Mouse (Mus musculus) embryonic fibroblast, embryonic 13.5 days (primary cell): ENCODE data around the gene Preb. TPM values are rescaled to one million over a fixed set of nuclear protein-coding genes. Genes with fewer than 3 reads are reported as not detected.
A peak's percentile ranks its signal among the peaks of the same experiment; 100 is the strongest.

Experiments used
- H3K27ac ChIP-seq: 2 replicates; pipeline ENCODE4 v1.5.1; 2012; ENCODE audit warnings: low read length, control low read depth, inconsistent platforms; ENCODE audit not compliant: insufficient read depth
- H3K4me1 ChIP-seq: 2 replicates; pipeline ENCODE4 v1.6.1; 2011; ENCODE audit warnings: low read length; ENCODE audit not compliant: control insufficient read depth, insufficient read depth
- H3K4me3 ChIP-seq: 2 replicates; pipeline ENCODE4 v1.5.1; 2011; ENCODE audit warnings: mild to moderate bottlenecking, control low read depth, low read length; ENCODE audit not compliant: insufficient read depth
- CTCF ChIP-seq: IDR thresholded peaks from 2 replicates; pipeline ENCODE4 v1.5.1; 2011; ENCODE audit warnings: mild to moderate bottlenecking, control low read depth, low read length, moderate library complexity, borderline replicate concordance; ENCODE audit not compliant: insufficient read depth
- POLR2A ChIP-seq: IDR thresholded peaks from 2 replicates; pipeline ENCODE4 v1.6.1; 2011; ENCODE audit warnings: low read depth, mild to moderate bottlenecking, control low read depth, low read length, moderate library complexity
- polyA plus RNA-seq: library from polyadenylated mRNA; stranded (reverse); fragments of >200 nt; gene quantifications from 2 replicates; pipeline ENCODE4 v1.2.4, GENCODE M21; 2011; ENCODE audit warnings: low read depth; ENCODE audit not compliant: missing spikeins, insufficient read length

Gene Preb
- polyA plus RNA-seq, 1 experiment: 91.6 TPM

DNA sequence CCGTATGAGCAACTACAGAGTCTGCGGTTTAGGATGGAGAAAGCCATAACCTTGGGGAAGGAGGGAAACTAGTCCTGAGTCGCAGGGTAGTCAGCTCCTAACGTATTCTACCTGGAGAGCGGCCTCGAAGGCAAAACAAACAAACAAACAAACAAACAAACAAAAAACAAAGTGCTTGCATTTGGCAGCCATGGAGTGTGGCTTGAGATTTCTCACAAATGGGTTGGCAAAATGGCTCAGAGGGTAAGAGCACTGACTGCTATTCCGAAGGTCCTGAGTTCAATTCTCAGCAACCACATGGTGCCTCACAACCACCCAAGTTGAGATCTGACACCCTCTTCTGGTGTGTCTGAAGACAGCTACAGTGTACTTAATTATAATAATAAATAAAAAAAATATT lies 50.3 kb downstream of the Preb start:
- H3K27ac ChIP-seq: peak overlapping the region; percentile 97
- H3K4me1 ChIP-seq: peaks cover 16% of the 10 kb centered on the region
- TF ChIP-seq CTCF (no peak), POLR2A (no peak)

DNA sequence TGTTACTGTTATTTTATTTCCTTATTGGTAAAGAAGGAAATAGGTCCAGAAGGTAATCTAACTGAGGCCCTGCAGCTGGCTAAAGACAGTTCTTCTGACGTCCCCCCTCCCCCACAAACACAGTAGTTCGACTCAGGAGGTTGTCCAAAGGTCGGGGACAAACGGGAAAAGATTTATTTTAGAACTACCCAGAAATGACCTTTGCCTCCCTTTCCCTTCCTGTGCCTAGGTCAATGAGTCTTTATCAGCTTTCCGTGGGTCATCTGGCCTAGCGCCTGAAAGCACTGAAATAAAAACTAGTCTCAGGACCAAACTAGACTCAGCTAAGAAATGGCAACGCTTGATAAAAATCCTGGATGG lies 50.9 kb downstream of the Preb start:
- TF ChIP-seq CTCF (no peak), POLR2A (no peak)
- Histone ChIP-seq H3K27ac (peak overlapping the region; percentile 97), H3K4me1 (peaks cover 18% of the 10 kb centered on the region), H3K4me3 (no peak overlapping the region)

More for the DNA sequence above, 50.3 kb downstream of the Preb start:
- H3K4me3 ChIP-seq: no peak overlapping the region

GRCm38 (mm10) chr5:30908426-30909299 lies 51.5 kb downstream of the Preb start:
- Histone ChIP-seq H3K4me3 (peak overlapping the region; percentile 39), H3K4me1 (peaks cover 18% of the 10 kb centered on the region), H3K27ac (peak overlapping the region; percentile 97)
- TF ChIP-seq CTCF (no peak), POLR2A (peak; percentile 23; the same call in 1 of the 2 replicates)

DNA sequence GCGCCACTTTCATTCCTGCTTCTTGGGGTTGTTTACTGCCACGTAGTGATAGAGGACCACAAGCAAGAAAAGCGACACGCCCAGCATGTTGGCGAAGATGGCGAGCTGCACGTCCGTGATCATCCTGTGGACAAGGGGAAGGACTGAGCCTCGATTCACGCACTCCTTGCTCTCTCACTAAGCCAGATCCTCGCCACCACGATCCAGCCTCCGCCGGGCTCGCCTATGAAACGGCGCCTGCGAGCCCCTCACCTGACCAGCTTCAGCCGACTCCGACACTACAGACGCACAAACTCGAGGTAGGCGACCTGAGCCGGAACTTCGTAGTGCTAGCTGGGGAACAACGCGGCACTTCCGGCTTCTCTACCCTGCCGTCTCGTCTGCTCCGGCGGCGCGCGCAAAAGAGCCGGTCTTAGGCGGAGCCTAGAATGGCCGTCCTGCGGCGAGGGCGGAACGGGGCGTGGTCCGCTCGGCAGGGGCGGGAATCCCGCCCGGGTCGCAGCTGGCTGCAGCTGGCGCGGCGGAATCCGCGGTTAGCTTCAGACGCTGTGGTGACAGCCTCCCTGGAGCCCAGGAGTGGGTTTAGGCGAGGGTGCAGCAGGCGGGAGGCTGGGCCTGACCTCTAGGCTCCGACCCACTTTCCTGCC lies 52.6 kb downstream of the Preb start, which contains the start of gene Ost4:
Ost4 (minus strand) TSS at position 376 of the 647 bp plus-strand sequence.
- Histone ChIP-seq H3K4me3 (peak within 1 kb of the TSS; percentile 94), H3K4me1 (peaks cover 14% of the 10 kb centered on the region), H3K27ac (peak within 1 kb of the TSS; percentile 97)
- TF ChIP-seq POLR2A: peak; percentile 80
- TF ChIP-seq CTCF: no peak

DNA sequence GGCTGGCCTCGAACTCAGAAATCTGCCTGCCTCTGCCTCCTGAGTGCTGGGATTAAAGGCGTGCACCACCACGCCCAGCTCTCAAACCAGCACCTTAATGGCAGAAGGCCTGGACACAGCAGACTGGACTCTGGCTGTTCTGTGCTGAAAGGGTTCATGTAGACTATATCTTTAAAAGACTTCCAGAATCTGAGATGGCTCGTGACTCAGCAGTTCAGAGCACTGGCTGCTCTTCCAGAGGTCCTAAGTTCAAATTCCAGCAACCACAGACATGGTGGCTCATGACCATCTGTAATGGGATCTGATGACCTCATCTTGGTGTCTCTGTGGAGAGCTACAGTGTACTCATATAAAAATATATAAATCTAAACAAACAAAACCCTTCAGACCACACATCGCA lies 58.3 kb downstream of the Preb start:
- Histone ChIP-seq H3K4me3 (no peak overlapping the region), H3K27ac (peak overlapping the region; percentile 49; the same call in 1 of the 2 replicates), H3K4me1 (peaks cover 7% of the 10 kb centered on the region; the same call in 1 of the 2 replicates)
- TF ChIP-seq POLR2A (no peak), CTCF (no peak)

Other genes starting within 250 kb of the Preb start
- 0.13 TPM in 1 of 2 replicates, not detected in the other for gene Dpysl5, start 248.8 kb downstream of the Preb start, polyA plus RNA-seq
- gene Mapre3, start 145.7 kb downstream of the Preb start, polyA plus RNA-seq: 24.3 and 26.8 TPM in 2 replicates
- 102 and 122 TPM in 2 replicates for gene Tmem214, start 92.3 kb downstream of the Preb start, polyA plus RNA-seq
- 7.2 and 17.0 TPM in 2 replicates for gene Agbl5, start 71.7 kb downstream of the Preb start, polyA plus RNA-seq
- gene Ost4, start 52.6 kb downstream of the Preb start, polyA plus RNA-seq: 335 and 354 TPM in 2 replicates
- gene Emilin1, start 47.0 kb downstream of the Preb start, polyA plus RNA-seq: 85.9 and 98.0 TPM in 2 replicates
- 11.4 and 12.4 TPM in 2 replicates for gene Khk, start 38.9 kb downstream of the Preb start, polyA plus RNA-seq
- 14.4 and 16.9 TPM in 2 replicates for gene Cgref1, start 14.8 kb downstream of the Preb start, polyA plus RNA-seq
- gene Tcf23, start 8.3 kb upstream of the Preb start, polyA plus RNA-seq: not detected in 2 replicates
- gene Atraid, start 88.0 kb upstream of the Preb start, polyA plus RNA-seq: 97.2 and 110 TPM in 2 replicates
- gene Slc5a6, start 88.6 kb upstream of the Preb start, polyA plus RNA-seq: 3.3 and 6.2 TPM in 2 replicates
- 32.6 and 39.5 TPM in 2 replicates for gene Cad, start 94.4 kb upstream of the Preb start, polyA plus RNA-seq
- gene Dnajc5g, start 145.9 kb upstream of the Preb start, polyA plus RNA-seq: not detected in 2 replicates
- gene Slc30a3, start 147.9 kb upstream of the Preb start, polyA plus RNA-seq: not detected in 2 replicates
- gene Trim54, start 156.4 kb upstream of the Preb start, polyA plus RNA-seq: not detected in 2 replicates
- gene Ucn, start 178.5 kb upstream of the Preb start, polyA plus RNA-seq: not detected in 2 replicates
- 54.0 and 57.7 TPM in 2 replicates for gene Mpv17, start 193.9 kb upstream of the Preb start, polyA plus RNA-seq
- 2.7 and 3.8 TPM in 2 replicates for gene Gm29609, start 219.6 kb upstream of the Preb start, polyA plus RNA-seq
- 51.0 and 69.2 TPM in 2 replicates for gene Gtf3c2, start 219.8 kb upstream of the Preb start, polyA plus RNA-seq
- gene Snx17, start 232.9 kb upstream of the Preb start, polyA plus RNA-seq: 91.9 and 113 TPM in 2 replicates
- gene Eif2b4, start 233.1 kb upstream of the Preb start, polyA plus RNA-seq: 19.8 and 21.6 TPM in 2 replicates
- gene Zfp513, start 241.9 kb upstream of the Preb start, polyA plus RNA-seq: 18.6 and 20.3 TPM in 2 replicates